Mouse (Mus musculus) forebrain, postnatal 0 days (tissue): ENCODE results near the gene Adcy3. TPM values are rescaled to one million over a fixed set of nuclear protein-coding genes. Genes with fewer than 3 reads are reported as not detected.
A peak's percentile ranks its signal among the peaks of the same experiment; 100 is the strongest.

Source experiments
- ATAC-seq: fragments of 200-750 bp; cut with Nextera tagmentation; 2 replicates; pipeline ENCODE4 v1.8.0; 2017; ENCODE audit warnings: mild to moderate bottlenecking, moderate library complexity
- DNase-seq: peaks from one replicate; pipeline ENCODE4 v3.0.0-alpha.2; 2015
- H3K27ac ChIP-seq: fragments of 300-500 bp; sonication (generic); 2 replicates; pipeline ENCODE4 v1.5.1; 2014; ENCODE audit warnings: low read depth, mild to moderate bottlenecking, antibody characterized with exemption, low read length, moderate library complexity, mixed read lengths
- H3K27me3 ChIP-seq: fragments of 300-500 bp; sonication (generic); 2 replicates; pipeline ENCODE4 v1.6.1; 2014; ENCODE audit warnings: mild to moderate bottlenecking, low read length, mixed read lengths; ENCODE audit not compliant: insufficient read depth
- H3K36me3 ChIP-seq: fragments of 300-500 bp; sonication (generic); 2 replicates; pipeline ENCODE4 v1.6.1; 2014; ENCODE audit warnings: mild to moderate bottlenecking, moderate library complexity; ENCODE audit not compliant: insufficient read depth
- H3K4me1 ChIP-seq: fragments of 300-500 bp; sonication (generic); 2 replicates; pipeline ENCODE4 v1.6.1; 2014; ENCODE audit warnings: antibody characterized with exemption; ENCODE audit not compliant: insufficient read depth
- H3K4me2 ChIP-seq: fragments of 300-500 bp; sonication (generic); 2 replicates; pipeline ENCODE4 v1.6.1; 2014; ENCODE audit warnings: low read depth, mild to moderate bottlenecking, moderate library complexity
- H3K4me3 ChIP-seq: fragments of 300-500 bp; sonication (generic); 2 replicates; pipeline ENCODE4 v1.5.1; 2014; ENCODE audit warnings: low read depth, low read length, mixed read lengths
- H3K9ac ChIP-seq: fragments of 300-500 bp; sonication (generic); 2 replicates; pipeline ENCODE4 v1.6.1; 2014; ENCODE audit warnings: mild to moderate bottlenecking
- H3K9me3 ChIP-seq: fragments of 300-500 bp; sonication (generic); 2 replicates; pipeline ENCODE4 v1.6.1; 2016; ENCODE audit warnings: low read length
- CTCF ChIP-seq: sonication (generic); IDR thresholded peaks from 2 replicates; pipeline ENCODE4 v1.5.1; 2016; ENCODE audit warnings: antibody characterized with exemption, control low read depth, low read depth
- WGBS: fragments of 180-500 bp; shearing (Covaris S2); extraction: QIAGEN DNeasy Blood & Tissue Kit; methylation state at CpG from one replicate; pipeline ENCODE4 v1.1.7; 2014; 5-methylcytosine and 5-hydroxymethylcytosine counted together
- polyA plus RNA-seq: library from polyadenylated mRNA; unstranded; fragments of >200 nt; fragmentation: Nextera tagmentation; extraction: Ambion mirVana; gene quantifications from 2 replicates; pipeline ENCODE4 v1.2.1, GENCODE M21; 2015
- total RNA-seq: library from RNA; depleted of rRNA; stranded (reverse); fragments of >200 nt; gene quantifications from 2 replicates; pipeline ENCODE4 v1.2.3, GENCODE M21; 2014

Adcy3 gene
- total and polyA plus RNA-seq, 2 experiments from 2014 or later = 10.2 to 29.7 TPM

- ATAC-seq (no peak), DNase-seq (no peak)
- H3K4me1 ChIP-seq = no peaks in the 10 kb centered on the region
- H3K9me3 ChIP-seq = no peaks in the 10 kb centered on the region
- peaks cover 8% of the 10 kb centered on the region; the same call in 1 of the 2 replicates for H3K36me3 ChIP-seq
- no peak overlapping the region for H3K9ac ChIP-seq
- no peak overlapping the region for H3K27ac ChIP-seq
- H3K4me3 ChIP-seq = no peak overlapping the region
- H3K27me3 ChIP-seq = no peaks in the 10 kb centered on the region
- no peak for TF ChIP-seq CTCF
- H3K4me2 ChIP-seq = no peak overlapping the region
- WGBS = 83% methylated on average over 6 of the region's 6 CpGs
Measured at GRCm38 (mm10) chr12:4179671-4180233, 46.8 kb downstream of the Adcy3 start.

- H3K9ac ChIP-seq = no peak overlapping the region
- no peaks in the 10 kb centered on the region for H3K9me3 ChIP-seq
- no peaks in the 10 kb centered on the region for H3K4me1 ChIP-seq
- ATAC-seq (no peak), DNase-seq (no peak)
- TF ChIP-seq CTCF = no peak
- H3K4me3 ChIP-seq = no peak overlapping the region
- H3K27me3 ChIP-seq = no peaks in the 10 kb centered on the region
- peaks cover 8% of the 10 kb centered on the region; the same call in 1 of the 2 replicates for H3K36me3 ChIP-seq
- WGBS = 59% methylated on average over 3 of the region's 3 CpGs
- H3K27ac ChIP-seq = no peak overlapping the region
- H3K4me2 ChIP-seq = no peak overlapping the region
Measured at GRCm38 (mm10) chr12:4180507-4180906, 47.6 kb downstream of the Adcy3 start.

GRCm38 (mm10) chr12:4184648-4185047, 51.7 kb downstream of the Adcy3 start:
- Histone ChIP-seq H3K27me3 (no peaks in the 10 kb centered on the region), H3K36me3 (peaks cover 8% of the 10 kb centered on the region; the same call in 1 of the 2 replicates), H3K9ac (no peak overlapping the region), H3K4me2 (no peak overlapping the region), H3K9me3 (no peaks in the 10 kb centered on the region), H3K4me3 (no peak overlapping the region), H3K4me1 (no peaks in the 10 kb centered on the region), H3K27ac (no peak overlapping the region)
- ATAC-seq (no peak), DNase-seq (no peak)
- WGBS = 82% methylated on average over 2 of the region's 2 CpGs
- TF ChIP-seq CTCF = no peak

GRCm38 (mm10) chr12:4188171-4189059, 55.5 kb downstream of the Adcy3 start:
- Histone ChIP-seq H3K36me3 (0 out of 2 replicates have a peak, but pooled peaks cover 6% of the 10 kb centered on the region), H3K4me2 (no peak overlapping the region), H3K9ac (no peak overlapping the region), H3K27me3 (no peaks in the 10 kb centered on the region), H3K4me3 (no peak overlapping the region), H3K9me3 (no peaks in the 10 kb centered on the region), H3K4me1 (no peaks in the 10 kb centered on the region), H3K27ac (0 out of 2 replicates have a peak overlapping the region, but pooled peaks have one; percentile 21)
- no peak for TF ChIP-seq CTCF
- ATAC-seq = peak; percentile 80
- 32% methylated on average over 14 of the region's 14 CpGs for WGBS
- peak; percentile 31 for DNase-seq

- no peak overlapping the region for H3K9ac ChIP-seq
- H3K36me3 ChIP-seq = 0 out of 2 replicates have a peak, but pooled peaks cover 6% of the 10 kb centered on the region
- no peak overlapping the region for H3K4me2 ChIP-seq
- no peaks in the 10 kb centered on the region for H3K9me3 ChIP-seq
- H3K4me1 ChIP-seq = no peaks in the 10 kb centered on the region
- no peak overlapping the region for H3K27ac ChIP-seq
- H3K27me3 ChIP-seq = no peaks in the 10 kb centered on the region
- no peak for ATAC-seq
- no peak for DNase-seq
- WGBS = 31% methylated on average over 5 of the region's 5 CpGs
- peak; percentile 60 for TF ChIP-seq CTCF
- H3K4me3 ChIP-seq = no peak overlapping the region
Measured at GRCm38 (mm10) chr12:4189060-4189447, 56.2 kb downstream of the Adcy3 start.

- H3K4me1 ChIP-seq = no peaks in the 10 kb centered on the region
- H3K4me3 ChIP-seq = no peak overlapping the region
- DNase-seq (no peak), ATAC-seq (no peak)
- H3K27ac ChIP-seq = no peak overlapping the region
- no peak overlapping the region for H3K4me2 ChIP-seq
- no peak overlapping the region for H3K9ac ChIP-seq
- peaks cover 7% of the 10 kb centered on the region for H3K36me3 ChIP-seq
- WGBS = 82% methylated on average over 6 of the region's 6 CpGs
- no peak for TF ChIP-seq CTCF
- H3K9me3 ChIP-seq = no peaks in the 10 kb centered on the region
- no peaks in the 10 kb centered on the region for H3K27me3 ChIP-seq
Measured at GRCm38 (mm10) chr12:4192514-4192913, 59.6 kb downstream of the Adcy3 start.
